Mouse (Mus musculus) heart, postnatal 36 days (tissue): Measurements from ENCODE around the gene Fbxw5. TPM values are rescaled to one million over a fixed set of nuclear protein-coding genes. Genes with fewer than 3 reads are reported as not detected.
"Not testable (repeated sequence)": the region's sequence is repeated elsewhere in the genome, so short reads cannot be mapped to it uniquely, and the experiment has no call there.

ENCODE experiments used
- DNase-seq, 2 experiments: peaks; one replicate each; pipeline ENCODE4 v3.0.0; 2021 to 2022
- intact Hi-C: fragments of 180-260 bp; cut with DNase I; formaldehyde crosslinking; loops from one replicate; pipeline ENCODE4 v1.15.1; 2025
- total RNA-seq, 2 experiments: library from RNA; stranded (reverse); gene quantifications; 2 replicates each; pipeline ENCODE4 v1.2.3; 2021

Fbxw5 gene
- total RNA-seq, 2 experiments from 2014 or later, result 82.7 to 92.8 TPM

GRCm38 (mm10) chr2:25505000-25505399, 4.5 kb downstream of the Fbxw5 start:
- DNase-seq, result no peak
- intact Hi-C loops, result loop anchor here (5.0 kb wide), 1 partner anchor 1397 kb away; the partner anchor contains the start of gene Surf6

- intact Hi-C loops, result no loop called here
- DNase-seq, result no peak
These were observed 5.3 kb downstream of the Fbxw5 start for GRCm38 (mm10) chr2:25505860-25506259.

- intact Hi-C loops, result no loop called here
- DNase-seq, result no peak
These were observed 6.4 kb downstream of the Fbxw5 start for GRCm38 (mm10) chr2:25506964-25507363.

- no peak for DNase-seq
- intact Hi-C loops, result loop anchor here (1.0 kb wide), 1 partner anchor 41 kb away; no protein-coding TSS in a partner anchor
These were observed 9.4 kb downstream of the Fbxw5 start for GRCm38 (mm10) chr2:25509912-25510311.

- no peak for DNase-seq
These were observed 26.2 kb downstream of the Fbxw5 start for GRCm38 (mm10) chr2:25526510-25527302.

GRCm38 (mm10) chr2:25533707-25534106, 33.2 kb downstream of the Fbxw5 start:
- intact Hi-C loops, result no loop called here
- DNase-seq, result no peak

More at GRCm38 (mm10) chr2:25526510-25527302, 26.2 kb downstream of the Fbxw5 start:
- intact Hi-C loops, result no loop called here

DNA sequence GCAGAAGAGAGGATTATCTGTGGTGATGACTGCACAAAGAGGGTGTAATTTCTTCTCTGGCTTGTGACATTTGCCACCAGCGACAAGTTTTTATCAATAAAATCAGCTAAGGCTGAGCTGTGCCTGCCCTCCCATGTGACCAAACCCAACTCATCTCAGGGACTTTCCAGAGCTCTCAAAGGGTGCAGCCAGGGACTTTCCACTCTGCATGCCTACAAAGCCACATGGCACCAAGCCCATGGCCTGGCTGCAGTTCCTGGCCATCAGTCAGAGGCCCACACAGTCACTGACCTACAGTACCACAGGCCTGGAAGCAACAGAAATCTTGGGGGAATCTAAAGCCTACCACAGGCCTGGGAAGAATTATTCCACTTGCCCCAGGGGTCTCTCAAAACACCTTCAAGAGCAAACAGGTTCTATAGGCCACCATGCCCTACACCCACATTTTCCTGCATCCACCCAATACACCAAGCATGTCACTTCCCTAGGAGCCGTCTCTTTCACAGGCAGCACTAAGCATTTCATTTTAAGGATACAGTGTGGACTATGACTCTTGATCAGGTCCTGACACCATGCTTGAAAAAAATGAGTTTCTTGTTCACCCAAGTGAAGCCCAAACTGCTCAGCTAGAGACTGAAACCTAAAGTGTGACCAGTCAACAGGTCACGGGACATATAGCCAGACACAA, 33.8 kb downstream of the Fbxw5 start:
- intact Hi-C loops, result no loop called here
- DNase-seq, result peak; percentile 81 to 83

GRCm38 (mm10) chr2:25534866-25535182, 34.3 kb downstream of the Fbxw5 start:
- intact Hi-C loops, result no loop called here
- no peak for DNase-seq

- no peak for DNase-seq
- intact Hi-C loops, result no loop called here
These were observed 36.0 kb downstream of the Fbxw5 start for GRCm38 (mm10) chr2:25536531-25536930.

DNA sequence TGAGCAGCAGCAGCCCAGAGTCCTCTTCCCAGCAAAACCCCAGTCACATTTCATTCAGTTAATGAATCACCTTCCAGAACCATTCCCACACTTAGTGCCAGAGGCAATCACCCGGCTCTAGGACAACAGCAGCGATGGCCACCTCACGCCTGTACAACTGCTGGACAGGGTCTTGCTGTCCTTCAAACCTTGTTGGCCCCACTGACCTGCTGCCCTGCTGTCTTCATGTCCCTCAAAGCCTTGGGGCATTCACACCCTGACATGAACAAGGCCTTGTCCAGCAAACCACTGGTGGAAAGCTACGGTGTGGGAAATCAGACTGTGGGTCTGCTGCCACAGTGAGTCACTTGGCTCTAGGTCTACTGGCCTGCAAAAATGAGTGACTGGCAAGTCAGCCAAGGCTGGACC, 40.0 kb downstream of the Fbxw5 start:
- no peak for DNase-seq
- intact Hi-C loops, result no loop called here

GRCm38 (mm10) chr2:25541644-25542367, 41.3 kb downstream of the Fbxw5 start:
- intact Hi-C loops, result no loop called here
- DNase-seq, result no peak

GRCm38 (mm10) chr2:25545996-25546810, 45.7 kb downstream of the Fbxw5 start:
- DNase-seq, result no peak

GRCm38 (mm10) chr2:25546811-25547491, 46.4 kb downstream of the Fbxw5 start, which contains the start of gene Traf2:
Gene Traf2 (minus strand): TSS chr2:25546940.
- intact Hi-C loops, result no loop called here
- peak; percentile 97 to 99 for DNase-seq

More at GRCm38 (mm10) chr2:25545996-25546810, 45.7 kb downstream of the Fbxw5 start:
- intact Hi-C loops, result no loop called here

DNA sequence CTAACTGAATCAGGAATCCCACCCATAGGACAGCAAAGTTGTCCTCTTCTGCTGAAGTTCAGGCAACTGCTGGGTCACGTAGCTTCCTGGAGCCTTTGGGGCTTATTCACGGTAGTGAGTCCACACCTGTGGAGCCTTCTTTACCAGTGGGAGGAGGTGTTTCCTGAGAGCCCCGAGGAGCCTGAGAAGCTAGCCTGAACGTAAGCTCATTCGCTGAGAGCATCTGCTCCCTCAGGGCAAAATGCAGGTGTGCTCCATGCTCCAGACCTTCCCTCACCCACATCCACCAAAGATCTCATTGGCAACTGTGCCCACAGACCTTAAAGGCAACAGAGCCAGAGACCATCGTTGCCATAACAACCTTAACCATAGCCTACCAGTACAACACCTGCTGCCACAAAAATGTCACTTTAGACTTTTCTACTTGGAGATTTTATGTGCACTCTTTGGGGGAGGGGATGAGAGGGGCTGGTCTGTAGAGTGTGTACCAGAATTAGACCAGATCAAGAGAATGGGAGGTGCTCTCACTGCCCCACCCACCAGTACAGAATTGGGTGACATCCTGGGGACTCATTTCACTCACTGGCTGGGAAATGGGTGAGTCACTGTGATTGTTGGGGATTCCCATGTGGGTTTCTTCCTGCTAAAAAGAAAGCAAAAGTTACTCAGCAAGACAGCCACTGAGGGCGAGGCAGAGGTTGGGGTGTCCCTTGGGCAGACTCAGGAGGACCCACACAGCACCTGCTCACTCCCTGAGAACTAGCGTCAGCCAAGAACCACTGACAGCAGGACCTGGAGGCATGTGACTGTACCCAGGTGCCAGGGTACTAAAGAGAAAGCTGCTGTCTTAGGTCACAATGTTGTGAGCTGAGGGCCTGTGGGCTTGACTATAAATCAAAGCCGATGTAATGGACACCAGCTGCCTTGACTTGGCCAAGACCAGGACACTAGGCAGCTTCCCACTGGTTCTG, 48.8 kb downstream of the Fbxw5 start:
- no peak for DNase-seq
- intact Hi-C loops, result no loop called here

DNA sequence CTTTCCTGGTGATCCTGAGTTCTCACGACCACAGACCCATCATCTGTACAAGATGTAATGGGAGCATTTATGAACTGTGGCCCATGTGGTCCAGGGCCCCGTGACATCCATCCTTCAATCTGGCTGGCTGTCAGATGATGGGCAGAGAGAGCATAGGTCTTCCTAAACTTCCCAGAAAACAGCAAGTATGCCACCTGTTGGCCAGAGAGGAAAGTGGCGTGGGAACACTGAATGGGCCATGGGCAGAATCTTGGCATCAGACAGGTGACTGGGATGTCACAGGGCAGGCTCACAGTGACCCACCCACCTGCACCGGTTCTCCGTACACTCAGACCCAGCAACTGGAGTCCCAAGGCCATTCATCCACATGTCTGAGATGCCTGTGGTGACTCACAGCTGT, 50.6 kb downstream of the Fbxw5 start:
- intact Hi-C loops, result loop anchor here (1.0 to 2.0 kb wide), 2 partner anchors 41 to 128 kb away; partner anchors contain the start of gene Fut7
- DNase-seq, result peak; percentile 39 to 57

- intact Hi-C loops, DNase-seq: not testable (repeated sequence)
These were observed 52.7 kb downstream of the Fbxw5 start for GRCm38 (mm10) chr2:25553171-25553786.
